Mouse (Mus musculus) G1E (cell line): ENCODE results near the gene Trpv4. TPM values are rescaled to one million over a fixed set of nuclear protein-coding genes. Genes with fewer than 3 reads are reported as not detected.

ENCODE experiments used
- ATAC-seq: 2 replicates; pipeline ENCODE4 v1.8.0; 2016; ENCODE audit warnings: mild to moderate bottlenecking; ENCODE audit not compliant: insufficient number of reproducible peaks, poor library complexity, low FRiP score, severe bottlenecking; ENCODE audit errors: extremely low read depth
- DNase-seq: peaks from one replicate; pipeline ENCODE4 v3.0.0; 2012; ENCODE audit warnings: low spot score
- H3K27me3 ChIP-seq: 2 replicates; pipeline ENCODE4 v1.6.1; 2012; ENCODE audit warnings: mild to moderate bottlenecking, low read length, inconsistent platforms; ENCODE audit not compliant: insufficient read depth
- H3K36me3 ChIP-seq: replicated peaks from 2 replicates; pipeline ENCODE3; 2012; ENCODE audit warnings: mild to moderate bottlenecking, inconsistent platforms
- H3K4me1 ChIP-seq: 2 replicates; pipeline ENCODE4 v1.6.1; 2012; ENCODE audit warnings: low read depth, low read length, inconsistent platforms, mixed read lengths; ENCODE audit not compliant: insufficient read depth
- H3K4me3 ChIP-seq: 2 replicates; pipeline ENCODE4 v1.5.1; 2012; ENCODE audit warnings: low read depth, mild to moderate bottlenecking, inconsistent platforms, low read length, moderate library complexity, mixed read lengths
- H3K9me3 ChIP-seq: replicated peaks from 2 replicates; pipeline ENCODE4 v1.6.1; 2012; ENCODE audit warnings: inconsistent platforms
- CTCF ChIP-seq: IDR thresholded peaks from 2 replicates; pipeline ENCODE4 v1.5.1; 2012; ENCODE audit warnings: low read depth, low read length, inconsistent platforms, mixed read lengths
- GATA1 ChIP-seq: IDR thresholded peaks from 2 replicates; pipeline ENCODE4 v1.6.1; 2012; ENCODE audit warnings: borderline replicate concordance, low read length, inconsistent platforms, mixed read lengths
- GATA2 ChIP-seq: IDR thresholded peaks from 2 replicates; pipeline ENCODE4 v1.6.1; 2012; ENCODE audit warnings: low read depth, low read length, inconsistent platforms, borderline replicate concordance
- POLR2AphosphoS5 ChIP-seq: IDR thresholded peaks from 2 replicates; pipeline ENCODE4 v1.6.1; 2012; ENCODE audit warnings: low read depth, low read length, inconsistent platforms; ENCODE audit not compliant: insufficient replicate concordance
- TAL1 ChIP-seq: conservative IDR thresholded peaks from 2 replicates; pipeline ENCODE4 v1.6.1; 2012; ENCODE audit warnings: low read depth, low read length, inconsistent platforms, mixed read lengths
- polyA plus RNA-seq: library from polyadenylated mRNA; stranded (reverse); fragments of >175 nt; gene quantifications from 2 replicates; pipeline ENCODE4 v1.2.3, GENCODE M21; 2012
- total RNA-seq, 2 experiments: library from RNA; stranded (forward) in 1 of 2; stranded (reverse) in 1 of 2; fragments of 200-1000 nt in 1 of 2; fragments of >200 nt in 1 of 2; fragmentation: Nextera tagmentation in 1 of 2; gene quantifications; 2 replicates each; pipeline ENCODE4 v1.2.3; 2014 to 2017

Gene Trpv4
- total and polyA plus RNA-seq, 3 experiments = 0.11 TPM; not detected in 2

- Histone ChIP-seq H3K27me3 (peaks cover 22% of the 10 kb centered on the region), H3K4me3 (no peak overlapping the region)
- no peak for DNase-seq
These were observed 74.6 kb downstream of the Trpv4 start for GRCm38 (mm10) chr5:114583490-114584175.

DNA sequence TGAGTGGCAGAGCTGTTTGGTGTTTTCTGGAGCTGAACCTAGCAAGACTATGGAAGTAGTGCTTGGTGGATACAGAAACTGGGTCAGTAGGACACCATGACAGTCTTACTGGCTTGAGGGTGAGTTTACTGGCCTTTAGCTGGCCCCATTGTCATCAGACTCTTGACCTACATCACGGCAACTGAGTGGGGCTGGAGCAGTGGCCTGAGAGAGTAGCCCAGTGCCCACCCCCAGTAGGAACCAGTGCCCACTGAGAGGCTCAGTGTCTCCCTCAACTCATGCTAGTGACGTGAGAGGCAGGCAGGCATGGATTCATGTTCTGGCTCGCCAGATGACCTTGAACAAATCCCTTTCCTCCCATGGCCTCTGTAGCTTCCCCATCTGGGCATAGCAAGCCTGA, 75.2 kb downstream of the Trpv4 start:
- peaks cover 37% of the 10 kb centered on the region for H3K36me3 ChIP-seq
- H3K4me3 ChIP-seq = no peak overlapping the region
- H3K27me3 ChIP-seq = peaks cover 18% of the 10 kb centered on the region
- ATAC-seq (no peak), DNase-seq (no peak)
- peaks cover 28% of the 10 kb centered on the region for H3K4me1 ChIP-seq
- no peaks in the 10 kb centered on the region for H3K9me3 ChIP-seq
- no peak for TF ChIP-seq CTCF

More at GRCm38 (mm10) chr5:114583490-114584175, 74.6 kb downstream of the Trpv4 start:
- Histone ChIP-seq H3K4me1 (peaks cover 34% of the 10 kb centered on the region), H3K9me3 (no peaks in the 10 kb centered on the region), H3K36me3 (peaks cover 41% of the 10 kb centered on the region)
- ATAC-seq = no peak
- no peak for TF ChIP-seq TAL1
- no peak for TF ChIP-seq GATA2
- TF ChIP-seq CTCF = no peak
- no peak for TF ChIP-seq POLR2AphosphoS5

GRCm38 (mm10) chr5:114581486-114581885, 76.7 kb downstream of the Trpv4 start:
- ATAC-seq = no peak
- H3K27me3 ChIP-seq = peaks cover 21% of the 10 kb centered on the region
- H3K4me3 ChIP-seq = no peak overlapping the region
- no peak for DNase-seq
- peaks cover 41% of the 10 kb centered on the region for H3K36me3 ChIP-seq
- H3K9me3 ChIP-seq = no peaks in the 10 kb centered on the region
- peaks cover 32% of the 10 kb centered on the region for H3K4me1 ChIP-seq
- TF ChIP-seq TAL1 = no peak
- TF ChIP-seq GATA2 = no peak
- no peak for TF ChIP-seq CTCF
- no peak for TF ChIP-seq GATA1
- TF ChIP-seq POLR2AphosphoS5 = no peak

- peaks cover 52% of the 10 kb centered on the region for H3K36me3 ChIP-seq
- DNase-seq (no peak), ATAC-seq (no peak)
- no peaks in the 10 kb centered on the region for H3K9me3 ChIP-seq
- H3K4me3 ChIP-seq = no peak overlapping the region
- TF ChIP-seq TAL1 (no peak), GATA1 (no peak), GATA2 (no peak), POLR2AphosphoS5 (no peak), CTCF (no peak)
- H3K4me1 ChIP-seq = peaks cover 36% of the 10 kb centered on the region
- H3K27me3 ChIP-seq = peaks cover 19% of the 10 kb centered on the region; the same call in 1 of the 2 replicates
These were observed 78.4 kb downstream of the Trpv4 start for GRCm38 (mm10) chr5:114579714-114580357.

- Histone ChIP-seq H3K4me3 (no peak overlapping the region), H3K36me3 (peaks cover 58% of the 10 kb centered on the region), H3K27me3 (peaks cover 20% of the 10 kb centered on the region; the same call in 1 of the 2 replicates), H3K4me1 (peaks cover 34% of the 10 kb centered on the region), H3K9me3 (no peaks in the 10 kb centered on the region)
- no peak for ATAC-seq
- TF ChIP-seq GATA2 (no peak), POLR2AphosphoS5 (no peak), GATA1 (no peak), CTCF (no peak)
- DNase-seq = no peak
These were observed 79.9 kb downstream of the Trpv4 start for GRCm38 (mm10) chr5:114578361-114578760.

DNA sequence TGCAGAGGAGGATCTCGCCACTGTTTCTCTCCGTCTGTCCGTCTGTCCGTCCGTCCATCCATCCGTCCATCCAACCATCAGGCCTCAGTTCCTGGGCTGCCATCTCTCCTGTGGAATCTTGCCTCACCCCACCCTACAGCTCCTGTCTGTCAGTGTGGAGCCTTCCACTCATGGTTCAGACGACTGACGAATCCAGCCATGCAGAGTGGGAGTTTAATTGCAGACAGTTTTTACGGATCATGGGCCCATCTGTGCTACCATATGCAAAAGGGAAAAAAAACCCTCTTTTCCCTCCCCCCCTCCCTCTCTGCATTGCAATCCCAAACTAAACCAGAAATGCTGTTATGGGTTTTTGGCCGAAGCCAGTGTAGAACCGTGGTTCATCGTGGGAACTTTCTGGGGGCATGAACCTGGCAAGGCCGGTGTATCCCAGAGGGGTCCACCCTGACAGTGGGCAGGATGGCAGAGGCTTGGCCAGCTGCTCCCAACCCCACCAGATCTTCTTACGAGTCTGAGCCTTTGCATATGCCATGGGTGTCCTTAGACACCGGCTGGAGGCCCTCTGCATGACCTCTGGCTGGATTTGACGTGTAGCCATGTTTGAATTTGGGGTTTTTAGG, 82.1 kb downstream of the Trpv4 start:
- no peak for ATAC-seq
- peaks cover 32% of the 10 kb centered on the region for H3K27me3 ChIP-seq
- no peak overlapping the region for H3K4me3 ChIP-seq
- DNase-seq = no peak
- TF ChIP-seq POLR2AphosphoS5 (no peak), TAL1 (no peak), GATA1 (no peak), CTCF (no peak), GATA2 (no peak)
- H3K4me1 ChIP-seq = peaks cover 42% of the 10 kb centered on the region
- no peaks in the 10 kb centered on the region for H3K9me3 ChIP-seq
- peaks cover 56% of the 10 kb centered on the region for H3K36me3 ChIP-seq

GRCm38 (mm10) chr5:114575530-114575929, 82.7 kb downstream of the Trpv4 start:
- H3K27me3 ChIP-seq = peaks cover 36% of the 10 kb centered on the region
- no peaks in the 10 kb centered on the region for H3K9me3 ChIP-seq
- peaks cover 47% of the 10 kb centered on the region for H3K4me1 ChIP-seq
- H3K4me3 ChIP-seq = no peak overlapping the region
- TF ChIP-seq POLR2AphosphoS5 (no peak), TAL1 (no peak), GATA1 (no peak), GATA2 (no peak), CTCF (no peak)
- H3K36me3 ChIP-seq = peaks cover 54% of the 10 kb centered on the region
- no peak for ATAC-seq
- DNase-seq = no peak
